Mouse (Mus musculus) small intestine, adult 2 months (tissue): ENCODE results near the gene BC017158.

Source experiments
- CTCF ChIP-seq: fragments of 200-500 bp; IDR thresholded peaks from 2 replicates; pipeline ENCODE4 v1.5.1; 2012; ENCODE audit warnings: low read depth, mild to moderate bottlenecking, control low read depth, inconsistent platforms, low read length, moderate library complexity, mixed read lengths; ENCODE audit not compliant: insufficient replicate concordance, insufficient read length; ENCODE audit errors: extremely low read depth
- POLR2A ChIP-seq: fragments of 200-500 bp; IDR thresholded peaks from 2 replicates; pipeline ENCODE4 v1.6.1; 2012; ENCODE audit warnings: low read depth, mild to moderate bottlenecking, control low read depth, inconsistent platforms, low read length, moderate library complexity

DNA sequence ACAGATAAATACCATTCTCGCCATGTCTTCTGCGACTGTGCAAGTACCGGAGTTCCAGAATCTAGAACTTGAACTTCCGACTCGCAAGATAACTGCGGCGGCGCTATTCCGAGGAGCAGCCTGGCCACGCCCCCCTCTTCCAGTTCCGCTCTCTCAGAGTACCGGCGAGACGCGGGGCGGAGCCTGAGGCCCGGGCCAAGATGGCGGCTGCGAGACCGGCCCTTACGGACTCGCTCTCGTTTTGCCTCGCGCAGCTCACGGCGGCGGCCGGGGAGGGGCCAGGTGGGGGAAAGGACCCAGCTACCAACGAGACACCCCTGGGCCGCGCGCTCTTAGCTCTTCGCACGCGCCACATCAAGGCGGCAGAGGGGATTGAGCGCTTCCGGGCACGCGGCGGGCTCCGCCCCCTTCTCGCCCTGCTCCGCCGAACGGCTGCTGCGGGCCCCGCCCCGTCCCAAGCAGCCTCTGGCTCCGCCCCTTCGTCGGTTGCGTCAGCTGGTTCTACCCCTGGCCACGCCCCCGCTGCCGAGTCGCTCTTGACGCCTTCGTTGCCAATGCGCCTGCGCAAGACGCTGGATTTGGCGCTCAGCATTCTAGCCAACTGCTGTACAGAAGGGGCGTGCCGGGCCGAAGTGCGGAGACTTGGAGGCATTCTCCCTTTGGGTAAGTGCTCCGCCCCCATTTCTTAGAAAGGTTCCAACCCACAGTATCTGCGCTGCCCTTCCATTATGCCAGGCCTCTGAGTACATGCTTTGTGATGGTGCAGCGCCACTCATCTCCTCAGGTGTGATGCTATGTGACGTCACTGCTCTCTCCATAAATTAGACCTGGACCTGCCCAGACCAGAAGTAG, 59.8 kb downstream of the BC017158 start, which contains the start of gene 9130023H24Rik:
- TF ChIP-seq CTCF (no peak), POLR2A (peak; percentile 38)
